Mouse (Mus musculus) lung, postnatal 0 days (tissue): ENCODE data around the gene Sap30.

Source experiments
- CTCF ChIP-seq: IDR thresholded peaks from 2 replicates; pipeline ENCODE4 v1.5.1; 2016; ENCODE audit warnings: antibody characterized with exemption, mild to moderate bottlenecking
- EP300 ChIP-seq: IDR thresholded peaks from 2 replicates; pipeline ENCODE4 v1.6.1; 2016; ENCODE audit warnings: antibody characterized with exemption, mild to moderate bottlenecking, control low read depth

GRCm38 (mm10) chr8:57517723-57518122 is 30.1 kb upstream of the Sap30 start:
- no peak for TF ChIP-seq CTCF
- TF ChIP-seq EP300, result no peak
